Mouse (Mus musculus) thymus, adult 2 months (tissue): ENCODE measurements around the gene Ush2a. TPM values are rescaled to one million over a fixed set of nuclear protein-coding genes. Genes with fewer than 3 reads are reported as not detected.
A peak's percentile ranks its signal among the peaks of the same experiment; 100 is the strongest.

Experiments used
- DNase-seq: peaks from one replicate; pipeline ENCODE4 v3.0.0; 2021
- H3K27ac ChIP-seq: fragments of 200-500 bp; 2 replicates; pipeline ENCODE4 v1.5.1; 2012; ENCODE audit warnings: low read length, control low read depth; ENCODE audit not compliant: control insufficient read depth, insufficient read depth
- H3K27me3 ChIP-seq: fragments of 200-500 bp; 2 replicates; pipeline ENCODE4 v1.6.1; 2012; ENCODE audit warnings: mild to moderate bottlenecking, low read length, moderate library complexity, mixed read lengths; ENCODE audit not compliant: control insufficient read depth, insufficient read depth
- H3K36me3 ChIP-seq: fragments of 200-500 bp; 2 replicates; pipeline ENCODE4 v1.6.1; 2012; ENCODE audit warnings: mild to moderate bottlenecking, low read length, moderate library complexity; ENCODE audit not compliant: control insufficient read depth, insufficient read depth
- H3K4me1 ChIP-seq: fragments of 200-500 bp; replicated peaks from 2 replicates; pipeline ENCODE4 v1.6.1; 2012; ENCODE audit warnings: low read length; ENCODE audit not compliant: control insufficient read depth, insufficient read depth
- H3K4me3 ChIP-seq: fragments of 200-500 bp; 2 replicates; pipeline ENCODE4 v1.5.1; 2012; ENCODE audit warnings: mild to moderate bottlenecking, low read length, control low read depth, moderate library complexity; ENCODE audit not compliant: control insufficient read depth, insufficient read depth
- CTCF ChIP-seq: fragments of 200-500 bp; IDR thresholded peaks from 2 replicates; pipeline ENCODE4 v1.5.1; 2012; ENCODE audit warnings: mild to moderate bottlenecking, control low read depth, low read length, moderate library complexity, borderline replicate concordance; ENCODE audit not compliant: control insufficient read depth, poor library complexity, insufficient read depth; ENCODE audit errors: extremely low read depth
- POLR2A ChIP-seq: fragments of 200-500 bp; IDR thresholded peaks from 2 replicates; pipeline ENCODE4 v1.6.1; 2012; ENCODE audit warnings: mild to moderate bottlenecking, low read length, control low read depth, moderate library complexity; ENCODE audit not compliant: control insufficient read depth, poor library complexity, insufficient read depth; ENCODE audit errors: extremely low read depth
- WGBS: fragments of 180-500 bp; shearing (Covaris S2); methylation state at CpG from one replicate; pipeline ENCODE4 v1.1.7; 2018; 5-methylcytosine and 5-hydroxymethylcytosine counted together
- polyA plus RNA-seq: library from polyadenylated mRNA; depleted of rRNA; stranded (reverse); fragments of >200 nt; gene quantifications from 2 replicates; pipeline ENCODE4 v1.2.3, GENCODE M21; 2012

The Ush2a gene
- polyA plus RNA-seq, 1 experiment = 0.05 TPM

DNA sequence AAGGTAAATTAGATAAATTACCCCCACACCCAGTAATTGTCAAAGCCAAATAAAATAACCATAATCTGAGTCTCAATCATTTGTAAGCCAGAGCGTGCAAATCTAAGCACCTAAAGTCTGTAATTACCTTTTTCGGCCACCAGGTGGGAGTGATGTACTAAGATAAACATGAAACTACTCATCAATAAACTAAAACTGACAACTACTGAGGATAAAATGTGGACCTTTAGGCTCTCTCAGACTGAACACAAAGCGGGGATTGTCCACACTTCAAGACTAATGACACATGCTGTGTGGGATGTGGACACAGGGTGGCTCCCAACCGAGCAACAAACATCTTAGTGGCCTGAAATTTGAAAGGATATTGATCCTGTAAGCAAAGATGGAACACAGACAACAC is 731.4 kb downstream of the Ush2a start:
- Histone ChIP-seq H3K4me3 (no peak overlapping the region), H3K27me3 (no peaks in the 10 kb centered on the region), H3K36me3 (peaks cover 32% of the 10 kb centered on the region), H3K4me1 (no peaks in the 10 kb centered on the region), H3K27ac (no peak overlapping the region)
- TF ChIP-seq CTCF (no peak), POLR2A (no peak)
- peak; percentile 35 for DNase-seq
- WGBS = 67% methylated on average over 4 of the region's 4 CpGs

DNA sequence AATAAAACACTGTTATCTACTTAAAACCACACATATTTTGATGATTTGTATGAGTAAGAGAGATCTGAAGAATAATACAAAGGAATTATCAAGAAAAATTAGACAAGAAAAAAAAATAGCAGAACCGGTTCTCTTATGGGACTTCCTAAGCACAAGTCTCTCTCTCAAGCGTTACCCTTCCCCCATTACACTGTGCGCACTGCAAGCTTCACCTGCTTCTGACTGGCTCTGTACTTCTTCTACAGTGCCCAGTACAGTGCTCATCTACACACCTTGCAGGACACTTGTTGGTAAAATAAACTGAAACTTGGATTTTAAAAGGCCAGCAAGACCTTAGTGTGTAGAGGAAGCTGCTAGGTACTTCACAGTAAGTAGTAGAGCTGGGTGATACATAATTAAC is 736.1 kb downstream of the Ush2a start:
- no peak for DNase-seq
- Histone ChIP-seq H3K27me3 (no peaks in the 10 kb centered on the region), H3K36me3 (peaks cover 21% of the 10 kb centered on the region), H3K4me3 (no peak overlapping the region), H3K27ac (no peak overlapping the region), H3K4me1 (no peaks in the 10 kb centered on the region)
- WGBS = 96% methylated on average over 3 of the region's 3 CpGs
- TF ChIP-seq CTCF (no peak), POLR2A (no peak)

DNA sequence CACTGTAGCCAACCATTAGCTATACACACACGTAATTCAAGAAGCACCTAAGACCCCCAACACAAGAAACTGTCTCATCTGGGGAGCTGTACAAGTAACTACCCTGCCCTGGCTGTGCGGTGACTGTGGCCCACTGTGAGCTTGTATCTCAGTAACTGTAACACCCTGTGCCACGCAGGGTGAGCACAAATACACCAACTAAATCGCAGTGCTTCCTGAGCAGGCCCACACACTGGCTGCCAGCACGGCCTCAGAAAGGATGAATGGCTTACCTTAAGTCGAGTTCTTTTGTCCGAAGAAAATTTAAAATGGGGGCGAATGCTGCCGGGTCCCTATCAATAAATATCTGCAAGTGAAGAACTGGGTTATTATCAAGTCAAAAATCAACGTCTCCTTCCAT is 738.2 kb downstream of the Ush2a start:
- no peak for DNase-seq

DNA sequence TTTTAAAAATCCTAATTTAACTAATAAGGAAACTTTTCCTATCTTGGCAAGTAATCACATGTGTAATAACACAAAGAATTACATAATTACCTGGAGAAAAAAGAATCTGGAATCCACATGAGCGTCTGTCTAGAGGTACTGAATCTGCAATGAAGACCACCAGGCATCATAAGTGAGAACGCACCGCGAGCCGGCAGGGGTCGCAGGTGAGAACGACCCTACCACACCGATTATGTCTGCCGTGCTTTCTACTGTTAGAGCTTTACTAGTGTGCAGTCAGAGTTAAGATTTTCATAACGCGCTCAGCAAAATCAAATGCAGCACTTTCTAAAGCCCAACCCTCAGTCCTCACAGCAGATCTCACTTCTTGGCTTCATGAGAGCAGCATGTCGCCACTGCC is 740.0 kb downstream of the Ush2a start:
- no peak for DNase-seq
- no peak overlapping the region for H3K27ac ChIP-seq
- H3K4me3 ChIP-seq = no peak overlapping the region
- no peak for TF ChIP-seq CTCF
- no peak for TF ChIP-seq POLR2A
- H3K27me3 ChIP-seq = no peaks in the 10 kb centered on the region
- WGBS = 96% methylated on average over 12 of the region's 12 CpGs
- peaks cover 1% of the 10 kb centered on the region for H3K4me1 ChIP-seq
- H3K36me3 ChIP-seq = peaks cover 7% of the 10 kb centered on the region

More for the DNA sequence above, 738.2 kb downstream of the Ush2a start:
- H3K36me3 ChIP-seq = peaks cover 21% of the 10 kb centered on the region
- 95% methylated on average over 10 of the region's 10 CpGs for WGBS
- H3K4me1 ChIP-seq = no peaks in the 10 kb centered on the region
- no peak for TF ChIP-seq POLR2A
- TF ChIP-seq CTCF = no peak
- H3K27me3 ChIP-seq = no peaks in the 10 kb centered on the region
- no peak overlapping the region for H3K27ac ChIP-seq
- H3K4me3 ChIP-seq = no peak overlapping the region

DNA sequence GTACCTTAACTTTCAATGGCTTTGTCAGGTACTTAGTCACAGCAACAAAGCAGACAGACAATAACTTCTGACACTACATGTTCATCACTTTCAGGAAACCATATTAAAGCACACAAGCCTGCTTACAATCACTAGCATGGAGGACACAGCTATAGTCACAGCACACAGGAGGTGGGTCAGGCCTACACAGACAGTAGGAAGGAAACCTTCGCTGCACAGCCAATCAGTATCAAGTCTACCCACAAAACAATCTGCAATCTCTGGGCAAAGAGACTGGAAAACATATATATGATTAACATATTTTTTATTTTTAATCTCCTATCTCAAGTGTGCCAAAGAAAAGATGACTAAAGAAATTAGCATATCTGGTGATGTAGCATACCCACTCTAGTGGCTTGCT is 743.0 kb downstream of the Ush2a start:
- no peak overlapping the region for H3K27ac ChIP-seq
- H3K27me3 ChIP-seq = no peaks in the 10 kb centered on the region
- H3K4me3 ChIP-seq = no peak overlapping the region
- TF ChIP-seq CTCF = no peak
- TF ChIP-seq POLR2A = no peak
- peaks cover 6% of the 10 kb centered on the region for H3K4me1 ChIP-seq
- no peak for DNase-seq
- no peaks in the 10 kb centered on the region; the same call in 1 of the 2 replicates for H3K36me3 ChIP-seq
- 100% methylated on average over 1 of the region's 1 CpGs for WGBS

DNA sequence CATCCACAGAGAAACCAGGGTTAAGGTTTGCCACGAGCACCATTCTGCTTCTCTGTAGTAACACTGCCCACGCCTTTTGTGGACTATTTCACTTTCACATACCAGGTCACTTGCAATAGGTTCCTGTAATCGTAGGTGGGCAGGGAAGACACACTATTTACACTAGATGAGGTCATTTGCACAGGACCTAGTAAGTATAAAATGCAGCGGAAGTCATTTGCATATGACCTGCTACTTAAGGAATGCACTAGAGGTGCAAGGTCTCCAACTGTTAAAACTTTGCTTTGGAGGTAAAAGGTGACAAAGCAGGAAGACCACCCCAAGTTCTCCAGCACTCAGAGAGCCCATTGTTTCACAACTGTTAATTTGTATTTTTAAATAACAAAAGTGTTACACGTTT is 744.4 kb downstream of the Ush2a start:
- Histone ChIP-seq H3K4me1 (peaks cover 6% of the 10 kb centered on the region), H3K36me3 (no peaks in the 10 kb centered on the region), H3K4me3 (no peak overlapping the region), H3K27ac (no peak overlapping the region), H3K27me3 (no peaks in the 10 kb centered on the region)
- DNase-seq = no peak
- 74% methylated on average over 5 of the region's 5 CpGs for WGBS
- TF ChIP-seq POLR2A = no peak
- TF ChIP-seq CTCF = no peak

DNA sequence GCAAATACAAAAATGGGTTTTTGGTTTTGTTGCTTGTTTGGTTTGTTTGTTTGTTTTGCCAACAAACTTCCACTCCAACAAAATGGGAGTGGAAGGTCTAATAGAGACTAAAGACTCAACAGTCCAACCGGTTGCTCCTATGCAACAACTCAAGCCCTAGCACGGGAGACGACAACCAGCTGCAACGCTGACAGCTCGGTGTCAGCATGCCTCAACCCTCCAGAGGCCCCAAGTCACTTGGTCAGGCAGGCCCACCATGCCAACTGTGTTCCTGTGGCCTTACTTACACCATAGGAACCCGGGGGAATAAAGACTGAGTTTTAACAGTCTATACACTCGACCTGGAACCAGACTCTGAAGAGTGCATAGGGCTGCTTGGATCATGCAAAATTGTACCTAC is 745.0 kb downstream of the Ush2a start:
- Histone ChIP-seq H3K4me1 (peaks cover 6% of the 10 kb centered on the region), H3K27ac (no peak overlapping the region), H3K36me3 (no peaks in the 10 kb centered on the region), H3K4me3 (peak overlapping the region; percentile 93), H3K27me3 (no peaks in the 10 kb centered on the region)
- TF ChIP-seq POLR2A = no peak
- TF ChIP-seq CTCF = no peak
- 15% methylated on average over 7 of the region's 7 CpGs for WGBS
- no peak for DNase-seq
